Mouse (Mus musculus): ENCODE measurements around the gene Twf1.
A peak's percentile ranks its signal among the peaks of the same experiment; 100 is the strongest.

Gene Twf1

GRCm38 (mm10) chr15:94572746-94573145 is 16.9 kb downstream of the Twf1 start:
- DNase-seq (ENCODE audit: low spot score in 2 of 2): no peak

GRCm38 (mm10) chr15:94571501-94571900 is 18.2 kb downstream of the Twf1 start:
- no peak for DNase-seq (ENCODE audit: low spot score in 2 of 2)

GRCm38 (mm10) chr15:94568496-94569182 is 21.1 kb downstream of the Twf1 start:
- DNase-seq (ENCODE audit: low spot score in 2 of 2): no peak

DNA sequence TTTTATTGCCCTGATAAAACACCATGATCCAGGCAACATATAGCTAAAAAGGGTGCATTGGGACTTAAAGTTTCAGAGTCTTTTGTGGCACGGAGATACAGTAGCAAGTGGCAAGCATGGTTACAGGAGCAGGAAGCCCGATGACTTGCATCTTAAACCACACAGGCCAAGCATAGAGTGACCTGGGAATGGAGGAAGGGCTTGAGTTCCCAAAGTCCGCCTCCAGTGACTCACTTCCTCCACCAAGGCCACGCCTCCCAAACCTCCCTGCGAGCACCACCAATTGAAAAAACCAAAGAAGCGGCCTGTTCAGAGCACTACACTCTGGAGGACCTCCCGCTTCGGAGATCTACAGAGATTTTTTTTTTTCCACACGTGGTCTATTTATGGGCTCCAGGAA is 23.8 kb downstream of the Twf1 start:
- no peak for DNase-seq (ENCODE audit: low spot score in 2 of 2)

DNA sequence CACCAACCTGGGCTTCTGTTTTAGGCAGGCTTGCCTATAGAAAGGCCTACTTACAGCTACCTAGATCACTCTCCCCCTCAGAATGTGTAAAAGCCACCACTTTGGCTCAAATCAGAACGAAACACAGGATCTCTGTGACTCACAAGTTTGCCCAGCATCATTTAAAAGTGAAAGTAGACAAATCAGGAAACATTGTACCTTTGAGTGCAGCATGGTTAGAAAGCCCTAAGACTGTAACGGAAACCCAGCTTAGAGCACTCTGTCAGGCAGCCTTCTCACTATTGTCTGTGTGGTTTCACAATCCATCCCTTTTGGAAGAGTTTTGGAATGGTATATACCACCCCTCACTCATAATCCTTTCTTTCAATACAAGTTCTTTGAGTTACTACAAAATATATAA is 24.8 kb downstream of the Twf1 start:
- no peak for DNase-seq (ENCODE audit: low spot score in 2 of 2)

- no peak for DNase-seq (ENCODE audit: low spot score in 2 of 2)
Measured at GRCm38 (mm10) chr15:94558895-94559656, 30.6 kb downstream of the Twf1 start.

DNA sequence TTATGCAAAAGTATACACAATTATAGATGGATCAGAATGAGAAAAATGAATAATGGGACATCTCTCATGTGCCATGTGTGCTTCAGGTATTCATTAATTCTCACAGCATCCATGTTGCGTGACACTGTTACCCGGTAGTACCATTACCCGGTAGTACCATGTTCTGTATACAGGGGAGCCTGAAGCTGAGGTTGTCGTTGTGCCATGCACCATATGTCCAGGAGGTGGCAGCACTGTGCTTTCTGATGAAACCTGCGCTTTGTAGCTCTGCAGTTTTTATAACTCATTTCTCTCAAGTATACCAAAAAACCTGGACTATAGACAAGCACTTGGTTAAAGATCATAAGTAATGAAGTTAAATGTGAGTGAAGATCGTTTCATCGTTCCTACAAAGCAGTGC is 32.2 kb downstream of the Twf1 start:
- peak; percentile 67 to 91 for DNase-seq (ENCODE audit: low spot score in 2 of 2)

DNA sequence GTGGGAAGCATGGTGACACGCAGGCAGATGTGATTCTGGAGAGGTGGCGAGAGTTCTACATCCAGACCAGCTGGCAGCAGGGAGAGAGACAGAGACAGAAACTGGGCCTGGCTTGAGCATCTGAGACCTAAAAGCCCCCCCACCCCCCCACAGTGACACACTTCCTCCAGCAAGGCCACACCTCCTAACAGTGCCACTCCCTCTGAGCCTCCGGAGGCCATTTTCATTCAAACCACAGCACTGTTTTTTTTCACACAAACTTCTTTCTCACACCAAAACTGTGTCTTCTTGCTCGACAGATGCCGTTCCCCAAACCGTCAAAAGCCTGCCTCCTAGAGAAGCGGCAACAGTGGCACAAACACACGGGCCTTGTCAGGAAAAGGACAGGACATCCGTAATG is 36.2 kb downstream of the Twf1 start:
- no peak for DNase-seq (ENCODE audit: low spot score in 2 of 2)

GRCm38 (mm10) chr15:94544844-94545243 is 44.8 kb downstream of the Twf1 start:
- no peak for DNase-seq (ENCODE audit: low spot score in 2 of 2)

- no peak for DNase-seq (ENCODE audit: low spot score in 2 of 2)
Measured at GRCm38 (mm10) chr15:94544052-94544636, 45.5 kb downstream of the Twf1 start.

- DNase-seq (ENCODE audit: low spot score in 2 of 2): peak; percentile 90 to 92
Measured at GRCm38 (mm10) chr15:94543409-94544051, 46.2 kb downstream of the Twf1 start, which contains the start of the genes Pus7l and Irak4. Gene Pus7l (minus strand): TSS chr15:94543547. Gene Irak4 (plus strand): TSS chr15:94543643.

DNA sequence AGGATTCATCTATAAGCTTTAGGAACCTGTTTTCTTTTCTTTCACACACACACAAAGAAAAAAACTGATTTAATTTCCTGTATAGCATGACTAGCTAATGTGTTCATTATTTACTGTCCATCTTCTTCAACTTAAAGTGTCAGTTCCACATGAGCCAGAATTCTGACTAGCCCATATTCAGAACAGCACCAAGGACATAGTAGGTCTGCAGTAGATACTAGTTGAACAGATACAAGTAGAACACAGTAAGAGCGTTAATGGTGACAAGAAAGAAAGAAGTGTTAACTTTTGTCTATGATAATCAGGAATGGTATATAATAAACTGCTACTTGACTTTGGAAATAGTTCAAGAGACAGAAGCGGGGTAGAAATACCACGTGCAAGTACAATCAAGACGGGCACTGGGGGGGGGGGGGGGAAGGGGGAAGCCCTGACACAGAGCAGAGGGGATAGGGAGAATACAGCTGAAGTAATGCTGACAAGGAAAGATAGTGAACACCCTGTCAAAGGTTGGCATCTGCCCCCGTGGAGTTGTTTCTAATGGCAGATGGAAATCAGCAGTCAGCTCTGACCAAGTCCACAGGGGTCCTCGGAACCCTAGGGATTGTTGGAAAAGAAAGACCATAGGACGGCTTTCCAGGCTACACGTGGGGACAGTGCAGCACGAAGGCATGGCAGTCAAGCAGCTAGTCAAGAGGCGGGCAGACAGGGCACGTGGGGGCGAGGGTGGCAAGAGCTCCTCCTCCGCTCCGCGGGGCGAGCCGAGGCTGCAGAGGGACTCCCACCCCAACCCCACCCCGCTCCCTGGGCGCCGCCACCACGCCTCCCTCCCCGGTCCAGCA is 46.9 kb downstream of the Twf1 start:
- DNase-seq (ENCODE audit: low spot score in 2 of 2): no peak

DNA sequence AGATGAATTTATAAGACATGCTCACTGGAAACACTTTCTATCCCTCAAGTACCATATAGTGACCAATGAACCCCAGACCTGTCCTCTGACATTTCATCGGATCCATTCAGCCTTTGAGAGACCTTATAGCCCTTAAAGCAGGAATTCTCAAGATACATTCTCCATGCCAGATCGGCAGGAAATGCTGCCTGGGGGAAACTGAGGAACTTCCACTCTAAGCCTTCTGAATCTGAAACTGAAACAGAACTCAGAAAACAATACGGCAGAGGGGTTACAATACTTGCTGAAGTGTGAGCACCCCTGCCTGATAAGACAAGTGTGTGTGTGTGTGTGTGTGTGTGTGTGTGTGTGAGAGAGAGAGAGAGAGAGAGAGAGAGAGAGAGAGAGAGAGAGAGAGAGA is 50.4 kb downstream of the Twf1 start:
- no peak for DNase-seq (ENCODE audit: low spot score in 2 of 2)

- DNase-seq (ENCODE audit: low spot score in 2 of 2): no peak
Measured at GRCm38 (mm10) chr15:94535521-94535920, 54.2 kb downstream of the Twf1 start.

DNA sequence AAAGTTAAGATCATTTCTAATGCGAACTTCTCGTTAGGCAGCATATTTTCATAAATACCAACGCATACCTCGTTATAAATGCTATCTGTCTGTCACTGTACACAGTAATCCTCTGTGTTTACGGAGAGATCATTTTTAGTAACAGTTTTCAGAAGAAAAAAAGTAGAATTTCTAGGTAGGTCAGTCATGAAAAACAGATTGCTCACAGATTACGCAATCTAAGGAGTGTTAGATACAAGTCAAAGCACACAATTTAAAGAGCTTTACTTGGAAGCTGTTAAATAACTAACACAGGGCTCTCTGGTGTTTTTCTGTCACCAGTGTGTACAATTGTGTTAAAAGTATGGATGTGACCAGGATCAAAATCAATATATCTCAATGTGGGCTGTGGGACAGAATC is 56.7 kb downstream of the Twf1 start:
- DNase-seq (ENCODE audit: low spot score in 2 of 2): no peak

GRCm38 (mm10) chr15:94532306-94532705 is 57.4 kb downstream of the Twf1 start:
- DNase-seq (ENCODE audit: low spot score in 2 of 2): no peak

DNA sequence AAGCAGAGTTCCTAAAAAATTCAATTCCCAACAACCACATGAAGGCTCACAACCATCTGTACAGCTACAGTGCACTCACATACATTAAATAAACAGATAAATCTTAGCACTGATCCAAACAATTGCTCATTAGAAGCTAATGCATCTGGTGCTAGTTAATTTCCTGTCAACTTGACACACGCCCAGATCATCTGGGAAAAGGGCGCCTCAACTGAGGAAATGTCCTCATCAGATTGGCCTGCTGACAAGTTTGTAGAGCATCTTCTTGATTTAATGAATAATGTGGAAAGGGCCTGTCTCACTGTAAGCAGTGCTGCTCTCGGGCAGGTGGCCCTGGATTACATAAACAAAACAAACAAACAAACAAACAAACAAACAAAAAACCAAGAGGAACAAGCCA is 59.2 kb downstream of the Twf1 start:
- DNase-seq (ENCODE audit: low spot score in 2 of 2): no peak

All from urinary bladder, postnatal 4 days (tissue).